Mouse (Mus musculus): ENCODE measurements around the gene R3hdm2. TPM values are rescaled to one million over a fixed set of nuclear protein-coding genes. Genes with fewer than 3 reads are reported as not detected.
A peak's percentile ranks its signal among the peaks of the same experiment; 100 is the strongest.

The R3hdm2 gene
- total and polyA plus RNA-seq, 2 experiments from 2014 or later: 31.5 to 42.8 TPM

- Histone ChIP-seq H3K4me3 (ENCODE audit: low read depth, low read length) (peak overlapping the region; percentile 47), H3K4me1 (ENCODE audit: control insufficient read depth, insufficient read depth) (peaks cover 34% of the 10 kb centered on the region), H3K27me3 (ENCODE audit: control insufficient read depth, insufficient read depth, low read length) (peaks cover 67% of the 10 kb centered on the region), H3K27ac (ENCODE audit: low read depth) (no peak overlapping the region), H3K36me3 (replicated peaks; ENCODE audit: control insufficient read depth, insufficient read depth, low read length) (no peaks in the 10 kb centered on the region), H3K4me2 (ENCODE audit: low read depth, low read length) (peak overlapping the region; percentile 65), H3K9ac (replicated peaks; ENCODE audit: low read depth, low read length) (no peak overlapping the region), H3K9me3 (replicated peaks; ENCODE audit: control insufficient read depth, low read length) (no peaks in the 10 kb centered on the region)
- ATAC-seq (ENCODE audit: insufficient read depth, low read depth) (no peak), DNase-seq (ENCODE audit: low spot score) (no peak)
- 3% methylated on average over 7 of the region's 7 CpGs for WGBS
- no peak for TF ChIP-seq EP300 (IDR thresholded peaks at IDR 0.05; ENCODE audit: low read depth)
- no peak for TF ChIP-seq CTCF (IDR thresholded peaks at IDR 0.05; ENCODE audit: low read depth)
These were observed 132.2 kb downstream of the R3hdm2 start for GRCm38 (mm10) chr10:127512307-127512666.

GRCm38 (mm10) chr10:127512813-127513212, 132.7 kb downstream of the R3hdm2 start:
- H3K4me1 ChIP-seq (ENCODE audit: control insufficient read depth, insufficient read depth): peaks cover 36% of the 10 kb centered on the region
- H3K9me3 ChIP-seq (replicated peaks; ENCODE audit: control insufficient read depth, low read length): no peaks in the 10 kb centered on the region
- H3K4me3 ChIP-seq (ENCODE audit: low read depth, low read length): peak overlapping the region; percentile 47
- peaks cover 3% of the 10 kb centered on the region; the same call in 1 of the 2 replicates for H3K36me3 ChIP-seq (replicated peaks; ENCODE audit: control insufficient read depth, insufficient read depth, low read length)
- TF ChIP-seq EP300 (IDR thresholded peaks at IDR 0.05; ENCODE audit: low read depth) (no peak), CTCF (IDR thresholded peaks at IDR 0.05; ENCODE audit: low read depth) (peak; percentile 100)
- ATAC-seq (ENCODE audit: insufficient read depth, low read depth) (peak; percentile 68), DNase-seq (ENCODE audit: low spot score) (peak; percentile 82)
- H3K9ac ChIP-seq (replicated peaks; ENCODE audit: low read depth, low read length): no peak overlapping the region
- peak overlapping the region; percentile 65 for H3K4me2 ChIP-seq (ENCODE audit: low read depth, low read length)
- H3K27ac ChIP-seq (ENCODE audit: low read depth): no peak overlapping the region
- WGBS: under 1% methylated on average over 27 of the region's 27 CpGs
- H3K27me3 ChIP-seq (ENCODE audit: control insufficient read depth, insufficient read depth, low read length): peaks cover 62% of the 10 kb centered on the region

- Histone ChIP-seq H3K27me3 (ENCODE audit: control insufficient read depth, insufficient read depth, low read length) (peaks cover 56% of the 10 kb centered on the region), H3K36me3 (replicated peaks; ENCODE audit: control insufficient read depth, insufficient read depth, low read length) (peaks cover 11% of the 10 kb centered on the region), H3K27ac (ENCODE audit: low read depth) (no peak overlapping the region), H3K4me2 (ENCODE audit: low read depth, low read length) (peak overlapping the region; percentile 65), H3K9ac (replicated peaks; ENCODE audit: low read depth, low read length) (no peak overlapping the region), H3K4me1 (ENCODE audit: control insufficient read depth, insufficient read depth) (peaks cover 36% of the 10 kb centered on the region), H3K9me3 (replicated peaks; ENCODE audit: control insufficient read depth, low read length) (no peaks in the 10 kb centered on the region), H3K4me3 (ENCODE audit: low read depth, low read length) (peak overlapping the region; percentile 32)
- 3% methylated on average over 16 of the region's 16 CpGs for WGBS
- TF ChIP-seq CTCF (IDR thresholded peaks at IDR 0.05; ENCODE audit: low read depth): no peak
- TF ChIP-seq EP300 (IDR thresholded peaks at IDR 0.05; ENCODE audit: low read depth): no peak
- DNase-seq (ENCODE audit: low spot score) (no peak), ATAC-seq (ENCODE audit: insufficient read depth, low read depth) (no peak)
These were observed 133.5 kb downstream of the R3hdm2 start for GRCm38 (mm10) chr10:127513501-127514091.

- Histone ChIP-seq H3K27me3 (ENCODE audit: control insufficient read depth, insufficient read depth, low read length) (peaks cover 50% of the 10 kb centered on the region), H3K9me3 (replicated peaks; ENCODE audit: control insufficient read depth, low read length) (no peaks in the 10 kb centered on the region), H3K36me3 (replicated peaks; ENCODE audit: control insufficient read depth, insufficient read depth, low read length) (peaks cover 17% of the 10 kb centered on the region), H3K9ac (replicated peaks; ENCODE audit: low read depth, low read length) (no peak overlapping the region), H3K27ac (ENCODE audit: low read depth) (no peak overlapping the region), H3K4me1 (ENCODE audit: control insufficient read depth, insufficient read depth) (peaks cover 33% of the 10 kb centered on the region), H3K4me3 (ENCODE audit: low read depth, low read length) (peak overlapping the region; percentile 28; the same call in 1 of the 2 replicates), H3K4me2 (ENCODE audit: low read depth, low read length) (peak overlapping the region; percentile 65; the same call in 1 of the 2 replicates)
- ATAC-seq (ENCODE audit: insufficient read depth, low read depth) (no peak), DNase-seq (ENCODE audit: low spot score) (no peak)
- WGBS: 28% methylated on average over 13 of the region's 13 CpGs
- TF ChIP-seq CTCF (IDR thresholded peaks at IDR 0.05; ENCODE audit: low read depth) (no peak), EP300 (IDR thresholded peaks at IDR 0.05; ENCODE audit: low read depth) (no peak)
These were observed 134.1 kb downstream of the R3hdm2 start for GRCm38 (mm10) chr10:127514111-127514698.

- H3K36me3 ChIP-seq (replicated peaks; ENCODE audit: control insufficient read depth, insufficient read depth, low read length): peaks cover 21% of the 10 kb centered on the region
- H3K27ac ChIP-seq (ENCODE audit: low read depth): peak within 1 kb of the TSS; percentile 54
- H3K4me2 ChIP-seq (ENCODE audit: low read depth, low read length): peak within 1 kb of the TSS; percentile 65
- no peaks in the 10 kb centered on the region for H3K9me3 ChIP-seq (replicated peaks; ENCODE audit: control insufficient read depth, low read length)
- WGBS: 21% methylated on average over 6 of the region's 6 CpGs
- DNase-seq (ENCODE audit: low spot score) (no peak), ATAC-seq (ENCODE audit: insufficient read depth, low read depth) (no peak)
- 0 out of 2 replicates have a peak within 1 kb of the TSS, but pooled peaks have one; percentile 17 for H3K9ac ChIP-seq (replicated peaks; ENCODE audit: low read depth, low read length)
- peaks cover 44% of the 10 kb centered on the region for H3K27me3 ChIP-seq (ENCODE audit: control insufficient read depth, insufficient read depth, low read length)
- H3K4me3 ChIP-seq (ENCODE audit: low read depth, low read length): peak within 1 kb of the TSS; percentile 32
- peaks cover 32% of the 10 kb centered on the region for H3K4me1 ChIP-seq (ENCODE audit: control insufficient read depth, insufficient read depth)
- TF ChIP-seq CTCF (IDR thresholded peaks at IDR 0.05; ENCODE audit: low read depth) (no peak), EP300 (IDR thresholded peaks at IDR 0.05; ENCODE audit: low read depth) (no peak)
These were observed 134.6 kb downstream of the R3hdm2 start, which contains the start of gene Ndufa4l2 for GRCm38 (mm10) chr10:127514764-127515163. Gene Ndufa4l2, plus strand, starts transcription at chr10:127514967.

Data from heart, postnatal 0 days (tissue).